Mouse (Mus musculus) skeletal muscle tissue, adult 2 months (tissue): ENCODE results near the gene Thsd7b.
A peak's percentile ranks its signal among the peaks of the same experiment; 100 is the strongest.
"Not testable (repeated sequence)": the region's sequence is repeated elsewhere in the genome, so short reads cannot be mapped to it uniquely, and the experiment has no call there.

ENCODE experiments used
- DNase-seq: peaks from one replicate; pipeline ENCODE4 v3.0.0-alpha.2; 2012; ENCODE audit warnings: low read depth, low spot score

Thsd7b gene

GRCm38 (mm10) chr1:129843416-129843815, 570.3 kb downstream of the Thsd7b start:
- no peak for DNase-seq

DNA sequence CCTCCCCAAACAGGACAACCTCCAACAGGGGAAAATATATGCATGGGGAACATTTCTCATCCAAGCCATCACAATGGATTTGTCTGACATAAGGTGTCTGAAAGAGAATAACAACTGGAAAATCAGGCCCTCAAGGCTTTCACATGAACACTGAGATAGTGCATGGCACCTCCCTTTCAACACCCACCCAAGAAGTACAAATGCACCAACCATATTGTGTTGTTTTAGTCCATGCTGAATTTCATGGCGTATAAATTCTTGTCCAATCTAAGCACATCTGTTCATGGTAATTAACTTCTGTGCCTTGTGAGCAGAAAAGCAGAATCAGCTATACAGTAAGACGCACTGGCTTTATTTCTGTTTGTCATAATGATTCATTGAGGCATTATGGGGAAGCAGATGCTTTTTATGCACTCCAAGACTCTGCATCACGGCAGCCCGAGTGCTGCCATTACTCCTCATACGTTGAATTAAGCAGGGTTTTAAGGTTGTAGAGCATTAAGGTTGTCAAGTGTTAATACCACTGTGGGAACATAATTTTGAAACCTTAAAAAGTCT, 577.0 kb downstream of the Thsd7b start:
- DNase-seq = no peak

DNA sequence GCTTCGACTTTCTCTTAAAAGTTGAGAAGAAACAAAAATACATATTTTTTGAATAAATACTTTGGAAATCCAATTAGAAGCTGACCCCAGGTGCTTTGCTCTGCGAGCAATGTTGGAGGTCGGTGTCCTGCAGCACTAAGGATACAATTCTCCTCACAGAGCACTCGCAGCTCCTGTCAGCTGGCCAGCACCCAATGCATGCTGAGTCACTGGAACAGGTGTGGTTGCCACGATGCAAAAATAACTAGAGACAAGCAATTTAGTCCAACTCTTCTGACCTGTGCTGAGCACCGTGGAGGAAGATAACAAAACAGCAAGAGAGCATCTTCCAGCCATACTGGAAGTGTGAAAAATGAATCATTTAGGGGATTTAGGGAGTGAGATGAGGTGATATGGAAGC, 594.6 kb downstream of the Thsd7b start:
- peak; percentile 67 for DNase-seq

DNA sequence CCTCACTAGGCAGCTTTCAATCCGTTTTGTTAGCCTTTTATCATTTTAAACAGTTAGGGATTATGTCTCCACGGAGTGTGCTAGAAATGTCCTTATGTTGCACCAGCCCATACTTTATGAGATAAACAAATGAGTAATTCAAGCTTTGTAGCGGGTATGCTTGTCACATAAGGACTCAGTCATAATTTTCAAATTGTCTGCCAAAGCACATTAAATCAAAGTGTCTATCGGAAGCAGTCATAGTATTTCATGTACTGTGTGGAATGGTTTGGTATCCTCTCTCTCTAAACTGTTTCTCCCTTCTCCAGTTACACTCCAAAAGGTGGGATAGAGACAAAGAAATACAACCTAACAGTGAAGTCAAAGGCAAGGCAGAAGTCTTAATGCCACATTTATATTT, 601.3 kb downstream of the Thsd7b start:
- no peak for DNase-seq

DNA sequence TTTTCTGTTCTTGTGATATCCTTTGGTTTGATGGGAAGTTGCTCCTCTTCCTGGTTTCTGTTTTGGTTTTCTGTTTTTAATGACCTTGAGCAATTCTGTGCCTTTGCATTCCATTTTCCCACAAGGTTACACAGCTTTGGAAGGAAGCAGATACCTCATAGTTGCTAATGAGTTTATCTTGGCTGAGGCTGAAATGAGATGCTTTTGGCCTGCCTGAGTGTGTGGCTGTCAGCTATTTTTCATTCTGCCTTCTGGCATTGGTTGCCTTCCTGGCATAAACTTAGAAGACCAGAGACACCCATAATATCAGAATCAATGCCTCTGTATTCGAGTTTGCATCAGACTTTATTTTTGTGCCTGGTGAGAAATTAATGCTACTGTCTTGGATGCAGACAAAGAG, 614.8 kb downstream of the Thsd7b start:
- DNase-seq = no peak

DNA sequence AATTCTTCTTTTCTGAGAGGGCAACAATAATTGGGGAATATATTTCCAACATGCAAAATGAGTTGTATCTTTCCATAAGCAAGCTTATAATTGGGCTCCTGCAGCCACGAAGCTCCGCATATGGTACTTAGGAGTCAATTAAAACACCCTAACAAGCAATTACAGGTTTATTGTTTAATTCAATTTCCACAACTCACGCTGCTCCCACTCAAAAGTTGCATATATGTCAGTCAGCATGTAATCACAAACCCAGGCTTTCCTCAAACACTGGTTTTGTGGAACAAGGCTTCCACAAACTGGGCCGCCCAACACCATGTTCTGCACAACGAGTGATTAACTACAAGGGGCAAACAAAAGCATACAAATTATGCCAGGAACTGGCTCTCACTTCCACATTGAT, 625.0 kb downstream of the Thsd7b start:
- no peak for DNase-seq

- no peak for DNase-seq
Observed at GRCm38 (mm10) chr1:129915484-129915883, 642.4 kb downstream of the Thsd7b start.

- DNase-seq = no peak
Observed at GRCm38 (mm10) chr1:129917568-129917967, 644.5 kb downstream of the Thsd7b start.

DNA sequence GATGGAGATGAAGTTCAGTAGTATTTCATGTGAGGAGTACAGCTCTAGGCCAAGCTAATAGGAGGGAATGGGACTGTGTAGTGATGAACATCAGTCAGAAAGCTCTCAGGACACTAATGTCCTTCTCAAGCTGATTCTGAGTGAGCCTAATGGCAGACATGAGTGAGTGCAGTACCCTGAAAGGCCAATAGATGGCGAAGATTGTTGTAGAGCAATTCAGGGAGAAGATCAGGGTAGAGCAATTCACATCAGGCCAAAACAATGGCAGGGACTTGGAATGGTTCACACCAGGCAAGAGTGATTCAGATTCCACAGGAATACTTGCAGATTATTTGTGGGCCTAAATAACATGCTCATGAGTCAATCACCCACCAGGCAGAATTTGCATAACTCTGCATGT, 646.3 kb downstream of the Thsd7b start:
- DNase-seq = no peak

DNA sequence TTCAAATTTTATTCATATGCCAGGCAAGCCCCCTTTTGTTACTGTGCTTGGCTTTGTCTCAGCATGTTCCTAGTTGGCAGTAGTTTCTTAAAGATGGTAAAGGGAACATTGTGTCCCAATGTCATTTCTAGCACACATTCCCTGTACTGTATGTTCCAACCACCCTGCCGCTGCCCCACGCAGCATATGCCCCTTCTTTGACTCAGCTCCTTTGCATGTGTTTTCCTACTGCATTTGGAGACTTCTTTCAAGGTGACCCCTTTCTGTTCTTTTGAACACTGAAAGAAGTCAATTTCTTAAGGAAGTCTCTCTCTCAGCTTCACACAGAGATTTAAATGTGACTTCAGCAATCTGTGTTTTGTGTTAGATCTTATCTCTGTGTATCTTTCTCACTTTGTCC, 657.9 kb downstream of the Thsd7b start:
- no peak for DNase-seq

DNA sequence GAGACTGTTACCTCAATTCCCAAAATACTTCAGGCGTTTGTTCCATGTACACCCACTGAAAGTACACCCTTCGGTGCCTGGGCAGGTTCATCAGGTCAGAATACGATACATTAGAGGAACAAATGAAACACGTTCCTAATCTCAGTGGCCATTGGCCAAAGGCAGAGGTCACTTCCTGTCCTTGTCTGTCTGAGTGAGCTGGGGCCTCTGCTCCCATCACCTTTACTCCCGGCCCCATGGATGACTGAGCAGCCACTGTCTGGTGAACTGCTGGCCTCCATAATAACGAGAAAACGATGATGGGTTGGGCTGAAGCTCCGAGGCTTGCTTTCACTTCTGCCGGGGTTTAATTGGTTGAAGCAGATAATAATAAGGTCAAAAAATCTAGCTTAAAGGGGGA, 670.0 kb downstream of the Thsd7b start:
- DNase-seq = no peak

GRCm38 (mm10) chr1:129947026-129947425, 673.9 kb downstream of the Thsd7b start:
- no peak for DNase-seq

DNA sequence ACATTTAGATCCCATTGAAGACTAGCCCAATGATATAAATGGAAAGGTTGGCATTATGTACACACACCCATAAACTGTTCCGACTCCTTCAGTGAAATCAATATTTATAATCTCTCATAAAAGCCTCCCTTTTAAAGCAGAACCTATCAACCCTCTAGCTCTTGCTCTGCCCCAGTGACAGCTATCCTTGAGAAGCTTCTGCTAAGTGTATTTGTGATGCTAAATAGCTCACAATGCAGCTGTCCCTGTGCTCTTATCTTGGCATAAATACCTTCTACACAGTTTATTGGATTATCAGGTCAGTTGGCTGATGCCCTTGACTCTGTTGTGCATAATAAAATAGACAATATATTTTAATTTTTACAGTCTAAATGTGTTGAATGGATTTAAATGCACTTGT, 682.4 kb downstream of the Thsd7b start:
- DNase-seq = no peak

GRCm38 (mm10) chr1:129956625-129957024, 683.5 kb downstream of the Thsd7b start:
- DNase-seq = no peak

DNA sequence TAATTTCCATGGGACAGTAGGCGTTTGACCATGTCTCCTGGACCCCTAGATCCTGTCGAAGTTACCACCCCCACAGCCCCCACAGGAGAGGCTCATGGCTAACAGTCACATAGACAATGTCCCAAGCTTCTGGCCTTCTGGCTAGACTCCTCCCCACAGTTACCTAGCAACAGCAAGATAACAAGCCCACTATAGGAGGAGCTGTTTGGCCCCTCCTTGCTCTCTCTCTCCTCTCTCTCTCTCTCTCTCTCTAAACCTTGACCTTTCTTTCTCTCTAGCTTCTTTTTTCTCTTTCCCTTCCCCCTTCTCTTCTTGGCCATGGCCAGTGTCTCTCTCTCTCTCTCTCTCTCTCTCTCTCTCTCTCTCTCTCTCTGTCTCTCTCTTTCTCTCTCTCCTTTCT, 686.2 kb downstream of the Thsd7b start:
- not testable (repeated sequence) for DNase-seq

DNA sequence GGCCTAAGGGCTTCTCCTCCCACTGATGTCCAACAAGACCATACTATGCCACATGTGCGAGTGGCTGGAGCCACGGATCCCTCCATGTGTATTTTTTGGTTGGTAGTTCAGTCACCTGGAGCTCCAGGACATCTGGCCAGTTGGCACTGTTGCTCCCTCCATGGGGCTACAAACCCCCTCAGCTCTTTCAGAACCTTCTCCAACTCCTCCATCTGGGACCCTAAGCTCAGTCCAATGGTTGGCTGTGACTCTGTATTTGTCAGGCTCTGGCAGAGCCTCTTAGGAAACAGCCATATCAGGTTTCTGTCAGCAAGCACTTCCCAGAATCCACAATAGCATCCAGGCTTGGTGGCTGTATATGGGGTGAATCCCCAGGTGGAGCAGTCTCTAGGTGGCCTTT, 690.1 kb downstream of the Thsd7b start:
- DNase-seq = no peak

- not testable (repeated sequence) for DNase-seq
Observed at GRCm38 (mm10) chr1:129989247-129989646, 716.1 kb downstream of the Thsd7b start.

DNA sequence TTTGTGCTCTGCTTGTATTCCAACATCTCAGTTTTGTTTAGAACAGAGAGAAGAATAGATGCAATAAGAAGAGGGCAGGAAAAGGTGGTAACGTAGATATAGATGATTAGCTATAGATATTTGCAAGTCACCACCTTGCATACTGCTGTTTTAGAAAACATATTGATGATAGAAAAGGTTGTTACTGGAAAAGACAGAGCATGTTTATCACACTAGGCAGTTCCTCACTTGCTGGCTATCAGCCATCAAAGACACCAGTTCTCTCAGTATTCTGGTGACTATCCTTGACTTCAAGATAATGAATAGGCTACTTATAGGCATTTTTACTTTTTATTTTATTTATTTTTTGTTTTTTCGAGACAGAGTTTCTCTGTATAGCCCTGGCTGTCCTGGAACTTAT, 717.7 kb downstream of the Thsd7b start:
- DNase-seq = no peak

DNA sequence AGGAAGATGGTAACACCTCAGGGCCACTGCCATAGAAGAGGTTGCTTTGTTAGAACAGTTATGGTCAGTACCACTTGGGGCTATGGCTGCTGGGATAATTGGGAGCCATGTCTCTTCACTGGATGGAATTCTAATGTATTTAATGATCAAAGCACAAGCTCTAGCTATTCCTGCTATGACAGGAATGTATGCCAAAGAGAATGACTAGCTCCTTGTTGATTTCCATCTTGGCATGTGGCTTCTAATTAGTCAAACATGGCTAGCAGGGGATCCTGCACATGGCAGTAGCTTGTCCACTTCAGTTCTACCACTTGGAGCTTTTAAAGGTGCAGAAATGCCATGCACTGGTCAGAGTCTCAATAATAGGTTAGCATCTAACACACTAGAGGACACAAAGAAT, 781.9 kb downstream of the Thsd7b start:
- no peak for DNase-seq

- DNase-seq = no peak
Observed at GRCm38 (mm10) chr1:130062105-130062504, 789.0 kb downstream of the Thsd7b start.

DNA sequence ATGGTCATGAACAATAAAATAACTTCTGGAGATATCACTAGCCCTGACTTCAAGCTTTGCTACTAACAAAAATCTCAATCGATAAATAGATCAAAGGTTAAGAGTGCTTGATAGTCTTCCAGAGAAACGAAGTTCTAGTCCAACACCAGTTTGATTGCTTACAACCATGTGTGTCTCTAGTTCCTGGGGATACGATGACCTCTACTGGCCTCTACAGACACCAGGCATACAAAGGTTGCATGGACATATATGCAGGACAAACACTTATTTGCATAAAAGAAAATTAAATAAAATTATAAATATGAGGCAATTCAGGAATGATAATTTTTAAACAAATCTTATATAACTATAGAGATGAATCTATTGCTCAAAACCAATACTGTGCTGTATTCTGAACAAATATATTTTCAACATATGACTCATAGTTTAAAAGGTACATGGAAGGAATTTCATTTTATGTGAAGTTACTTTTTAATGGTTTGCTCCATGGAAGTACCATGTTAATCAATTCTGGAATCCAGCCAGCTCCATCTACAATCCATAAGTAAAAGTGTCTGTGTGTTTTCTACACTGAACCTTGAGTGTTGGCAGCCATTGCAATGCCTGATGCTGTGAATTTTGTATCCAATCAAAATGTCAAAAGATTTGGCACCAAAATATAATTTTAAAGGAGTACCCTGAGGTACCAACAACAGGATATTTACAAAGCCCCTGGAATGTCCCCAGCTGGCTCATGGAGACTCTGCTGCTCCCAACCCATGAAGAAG, 793.3 kb downstream of the Thsd7b start:
- no peak for DNase-seq

GRCm38 (mm10) chr1:130083788-130084187, 810.7 kb downstream of the Thsd7b start:
- DNase-seq = no peak

DNA sequence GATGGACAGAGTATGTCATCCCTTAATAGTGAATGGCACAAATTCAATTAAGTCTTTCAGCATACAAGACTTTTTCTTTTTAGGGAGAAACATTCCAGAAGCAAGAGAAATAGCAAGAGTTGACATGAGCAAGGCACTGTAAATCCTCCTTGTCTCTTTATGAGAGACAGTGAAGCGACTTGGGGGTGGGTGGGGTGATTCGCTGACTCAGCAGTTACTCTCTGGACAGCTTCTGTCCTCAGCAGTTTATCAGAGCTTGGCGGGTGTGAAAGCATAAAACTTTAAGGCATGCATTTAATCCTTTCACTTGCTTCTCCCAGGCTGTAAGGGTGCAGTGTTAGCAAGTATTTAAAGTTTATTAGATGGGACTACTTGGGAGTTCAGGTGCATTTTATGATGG, 812.1 kb downstream of the Thsd7b start:
- DNase-seq = no peak

GRCm38 (mm10) chr1:130085910-130086309, 812.8 kb downstream of the Thsd7b start:
- DNase-seq = no peak
